Mouse (Mus musculus) c-Kit-negative CD71-positive TER-119-positive erythroid progenitor cells, embryonic 14.5 days (primary cell): Measurements from ENCODE around the gene Zcchc2.

Experiments used
- DNase-seq: peaks from one replicate; pipeline ENCODE4 v3.0.0-alpha.2; 2013; ENCODE audit warnings: low read depth, low spot score

Gene Zcchc2

GRCm38 (mm10) chr1:106073166-106073565, 83.0 kb downstream of the Zcchc2 start:
- DNase-seq, result no peak

GRCm38 (mm10) chr1:106074141-106074540, 83.9 kb downstream of the Zcchc2 start:
- DNase-seq, result no peak

- DNase-seq, result no peak
These were observed 84.5 kb downstream of the Zcchc2 start for GRCm38 (mm10) chr1:106074656-106075055.

- DNase-seq, result no peak
These were observed 86.4 kb downstream of the Zcchc2 start for GRCm38 (mm10) chr1:106076641-106077040.

GRCm38 (mm10) chr1:106077166-106077565, 87.0 kb downstream of the Zcchc2 start:
- no peak for DNase-seq
